Mouse (Mus musculus): ENCODE results near the gene Ppargc1a. TPM values are rescaled to one million over a fixed set of nuclear protein-coding genes. Genes with fewer than 3 reads are reported as not detected.

Ppargc1a gene
- polyA plus RNA-seq (2012; rRNA removed; ENCODE audit: low replicate concordance), result 1.1 and 4.4 TPM in 2 replicates

GRCm38 (mm10) chr5:51567659-51568058, at the start of gene Ppargc1a:
Gene Ppargc1a, minus strand, starts transcription at chr5:51567726.

